Mouse (Mus musculus) spleen, adult 2 months (tissue): ENCODE measurements around the gene Cep95.

Experiments
- CTCF ChIP-seq: fragments of 200-500 bp; IDR thresholded peaks from 2 replicates; pipeline ENCODE4 v1.5.1; 2011; ENCODE audit warnings: mild to moderate bottlenecking, inconsistent platforms; ENCODE audit not compliant: insufficient read depth, insufficient read length, insufficient replicate concordance; ENCODE audit errors: extremely low read depth
- POLR2A ChIP-seq: fragments of 200-500 bp; IDR thresholded peaks from 2 replicates; pipeline ENCODE4 v1.6.1; 2011; ENCODE audit warnings: low read depth, low read length, inconsistent platforms

GRCm38 (mm10) chr11:106742388-106742841 is 46.6 kb upstream of the Cep95 start:
- no peak for TF ChIP-seq CTCF
- no peak for TF ChIP-seq POLR2A
